Comparison of ENCODE assay signal across 8 mouse cellular contexts in genomic region chr4:114665684-114666083, GRCm38 (mm10).
DNase-seq lines count a peak whose midpoint lies in the region; ATAC-seq lines count a peak whose summit lies in the region.

No protein-coding gene starts in this region.

- peak; percentile 44 for ATAC-seq in intestine, embryonic 14.5 days (replicated peaks; ENCODE audit: low FRiP score, low TSS enrichment, low read depth)
- ATAC-seq in megakaryocyte-erythroid progenitor cell, adult 5-6 weeks (replicated peaks; ENCODE audit: low FRiP score, low TSS enrichment, poor library complexity, severe bottlenecking), result peak; percentile 60

- H3K36me3 ChIP-seq in intestine, embryonic 14.5 days (ENCODE audit: control insufficient read depth, insufficient read depth, low read length), result no peaks in the 10 kb centered on the region

- no peaks in the 10 kb centered on the region for H3K9me3 ChIP-seq in intestine, embryonic 14.5 days (ENCODE audit: control insufficient read depth, low read length)

- no peaks in the 10 kb centered on the region for H3K4me1 ChIP-seq in intestine, embryonic 14.5 days (replicated peaks; ENCODE audit: control insufficient read depth, insufficient read depth, low read length)

- H3K9ac ChIP-seq in intestine, embryonic 14.5 days (ENCODE audit: low read length), result no peak overlapping the region

- DNase-seq in adrenal gland, adult 2 months, result peak; percentile 88
- DNase-seq in embryo, embryonic 11 days, result peak; percentile 91
- peak; percentile 54 for DNase-seq in gastrocnemius, postnatal 25 days
- peak; percentile 90 for DNase-seq in intestine, embryonic 14.5 days (ENCODE audit: low spot score)
- peak; percentile 60 to 86 for DNase-seq in left cerebral cortex, postnatal 10 days (ENCODE audit: extremely low spot score in 1 of 2, low spot score in 2 of 2)
- DNase-seq in right cerebral cortex, postnatal 25 days, result peak; percentile 76
- peak; percentile 77 to 87 for DNase-seq in urinary bladder, postnatal 4 days (ENCODE audit: low spot score in 2 of 2)

- WGBS in intestine, embryonic 14.5 days, result 1% methylated on average over 14 of the region's 14 CpGs

- peaks cover 57% of the 10 kb centered on the region for H3K27me3 ChIP-seq in intestine, embryonic 14.5 days (replicated peaks; ENCODE audit: control insufficient read depth, insufficient read depth, low read length)

- H3K4me3 ChIP-seq in intestine, embryonic 14.5 days (ENCODE audit: low read depth, low read length), result no peak overlapping the region

- peak overlapping the region; percentile 20; the same call in 1 of the 2 replicates for H3K4me2 ChIP-seq in intestine, embryonic 14.5 days (ENCODE audit: low read length)

- intact Hi-C loops in left cerebral cortex, postnatal 10 days (cut with DNase I), result loop anchor here (5.0 to 10.0 kb wide), 3 partner anchors 169 to 282 kb away; partner anchors contain the start of gene Foxd2

- no peak overlapping the region for H3K27ac ChIP-seq in intestine, embryonic 14.5 days (ENCODE audit: low read depth)
